Mouse (Mus musculus): ENCODE results near the gene Uri1.

Gene Uri1

DNA sequence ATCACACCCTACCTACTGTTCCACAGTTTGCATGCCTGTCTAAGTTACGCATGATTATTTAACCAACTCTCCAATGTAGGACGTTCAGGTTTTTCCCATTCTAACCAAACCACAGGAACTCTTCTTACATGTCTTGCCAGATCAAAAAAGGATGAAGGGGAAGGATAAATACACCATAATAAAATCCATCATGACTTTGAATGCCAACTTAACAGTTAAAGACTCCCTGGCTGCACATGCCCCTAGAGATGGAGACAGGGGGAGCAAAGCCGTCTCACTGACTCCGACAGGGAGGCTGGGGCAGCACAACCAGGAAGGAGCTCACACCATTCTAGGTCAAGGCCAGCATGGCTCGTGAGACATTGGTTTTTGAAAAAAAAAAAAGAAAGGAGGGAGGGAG lies 8.0 kb downstream of the Uri1 start:
- DNase-seq (ENCODE audit: low read depth, low spot score), result no peak

DNA sequence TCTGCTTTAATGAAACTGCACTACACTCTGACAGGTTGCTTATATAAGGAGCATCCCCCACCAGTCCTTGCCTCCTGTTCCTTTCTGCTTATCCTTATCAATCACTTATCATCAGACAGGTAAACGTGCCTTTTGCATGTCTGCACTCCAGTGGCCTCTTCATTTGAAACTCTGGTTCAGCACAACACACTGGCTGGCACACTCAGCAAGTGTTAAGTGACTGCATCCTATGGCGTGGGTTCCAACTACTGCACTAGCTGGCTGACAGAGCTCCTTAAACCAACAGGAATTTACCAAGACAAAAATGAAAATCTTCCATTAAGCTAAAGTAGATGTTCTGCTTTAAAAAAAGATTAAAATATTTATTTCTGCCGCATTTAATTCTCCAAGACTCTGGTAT lies 9.4 kb downstream of the Uri1 start:
- DNase-seq (ENCODE audit: low read depth, low spot score), result no peak

- no peak for DNase-seq (ENCODE audit: low read depth, low spot score)
These were observed 10.5 kb downstream of the Uri1 start for GRCm38 (mm10) chr7:38012811-38013210.

- DNase-seq (ENCODE audit: low read depth, low spot score), result no peak
These were observed 15.0 kb downstream of the Uri1 start for GRCm38 (mm10) chr7:38008359-38008758.

GRCm38 (mm10) chr7:38002451-38002850 lies 20.9 kb downstream of the Uri1 start:
- DNase-seq (ENCODE audit: low read depth, low spot score), result no peak

- peak; percentile 86 for DNase-seq (ENCODE audit: low read depth, low spot score)
These were observed 23.7 kb downstream of the Uri1 start for GRCm38 (mm10) chr7:37999691-38000090.

GRCm38 (mm10) chr7:37992861-37993260 lies 30.5 kb downstream of the Uri1 start:
- peak; percentile 62 for DNase-seq (ENCODE audit: low read depth, low spot score)

DNA sequence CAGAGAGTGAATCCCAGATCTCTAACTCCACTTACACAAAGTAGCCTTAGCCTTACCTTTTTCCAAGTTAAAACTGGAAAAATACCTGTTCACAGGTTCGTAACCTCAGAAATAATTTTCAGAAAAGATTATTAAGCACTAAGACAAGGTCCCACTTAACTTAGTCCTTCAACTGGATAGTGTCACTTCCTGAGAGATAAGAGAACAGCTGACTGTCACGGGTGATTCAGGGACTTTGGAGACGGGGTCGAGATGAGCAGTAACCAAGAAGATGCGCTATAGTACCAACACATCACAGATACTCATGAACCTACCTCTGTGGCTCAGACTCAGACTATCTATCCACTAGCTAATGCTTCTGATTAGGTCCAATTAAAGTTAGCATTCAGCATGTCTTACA lies 38.5 kb downstream of the Uri1 start:
- DNase-seq (ENCODE audit: low read depth, low spot score), result no peak

GRCm38 (mm10) chr7:37983471-37983870 lies 39.9 kb downstream of the Uri1 start:
- peak; percentile 26 for DNase-seq (ENCODE audit: low read depth, low spot score)

- no peak for DNase-seq (ENCODE audit: low read depth, low spot score)
These were observed 43.6 kb downstream of the Uri1 start for GRCm38 (mm10) chr7:37979729-37980128.

- DNase-seq (ENCODE audit: low read depth, low spot score), result no peak
These were observed 44.9 kb downstream of the Uri1 start for GRCm38 (mm10) chr7:37978412-37978811.

GRCm38 (mm10) chr7:37977676-37978075 lies 45.7 kb downstream of the Uri1 start:
- DNase-seq (ENCODE audit: low read depth, low spot score), result no peak

DNA sequence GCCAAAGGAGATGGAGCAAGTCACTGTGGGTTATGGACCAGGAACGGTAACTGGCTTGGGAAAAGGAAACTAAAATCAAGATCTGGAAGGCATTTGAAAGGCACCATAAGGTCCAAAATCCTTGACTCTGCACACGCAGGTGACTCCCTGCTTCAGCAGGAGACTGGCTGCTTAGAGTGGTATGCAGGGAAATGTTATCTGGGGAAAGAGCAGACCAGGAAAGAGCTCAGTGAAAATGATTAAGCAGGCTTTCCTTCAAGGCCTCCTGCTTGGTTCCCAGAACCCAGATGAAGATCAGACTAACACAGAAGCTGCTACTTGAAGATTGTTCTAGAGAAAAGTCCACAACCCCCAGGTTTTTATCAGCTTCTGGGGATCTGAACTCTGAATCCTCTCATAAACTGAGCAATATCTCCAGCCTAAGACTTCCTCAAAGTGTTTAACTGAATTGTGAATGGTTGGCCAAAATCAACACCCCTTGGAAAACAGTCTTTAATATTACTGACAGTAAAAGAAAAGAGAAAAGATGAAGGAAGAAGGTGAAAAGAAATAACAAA lies 50.3 kb downstream of the Uri1 start:
- DNase-seq (ENCODE audit: low read depth, low spot score), result no peak

DNA sequence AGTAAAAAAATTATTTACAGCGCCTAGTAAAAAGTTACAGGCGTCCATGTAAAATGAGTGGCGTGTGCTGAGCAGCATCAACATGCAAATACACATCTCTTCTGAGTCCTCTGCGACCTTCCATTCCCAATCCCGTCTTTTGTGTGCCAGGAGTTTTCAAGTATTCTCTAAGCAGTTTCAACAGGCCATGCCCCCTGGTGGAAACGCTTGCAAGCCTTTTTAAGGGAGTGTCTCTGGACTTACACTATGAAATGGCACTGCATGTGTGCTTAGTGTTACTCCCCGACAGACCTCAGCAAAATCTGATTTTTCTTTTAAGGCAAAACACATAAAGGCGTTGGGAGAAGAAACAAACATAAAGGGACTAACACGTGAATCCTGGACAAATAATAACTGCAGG lies 50.8 kb downstream of the Uri1 start:
- peak; percentile 57 for DNase-seq (ENCODE audit: low read depth, low spot score)

DNA sequence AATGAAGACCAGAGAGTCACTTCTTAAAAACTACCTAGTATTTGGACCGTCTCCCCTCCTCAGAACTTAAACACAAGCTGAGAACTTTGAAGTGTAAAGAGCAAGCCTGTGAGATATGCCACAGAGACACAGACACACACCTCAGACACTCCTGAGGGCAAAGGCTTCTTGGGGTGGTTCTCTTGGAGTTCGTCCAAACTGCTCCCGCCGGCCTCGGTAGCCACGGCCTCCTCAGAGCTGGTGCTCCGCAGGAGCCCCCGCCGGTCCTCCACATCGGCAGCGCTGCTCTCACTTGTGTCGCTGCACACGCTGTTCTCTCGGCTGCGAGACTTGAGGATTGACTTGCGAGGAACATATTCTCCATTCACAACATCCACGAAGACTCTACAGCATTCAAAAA lies 61.0 kb downstream of the Uri1 start:
- DNase-seq (ENCODE audit: low read depth, low spot score), result no peak

- DNase-seq (ENCODE audit: low read depth, low spot score), result no peak
These were observed 62.1 kb downstream of the Uri1 start for GRCm38 (mm10) chr7:37961247-37961646.

DNA sequence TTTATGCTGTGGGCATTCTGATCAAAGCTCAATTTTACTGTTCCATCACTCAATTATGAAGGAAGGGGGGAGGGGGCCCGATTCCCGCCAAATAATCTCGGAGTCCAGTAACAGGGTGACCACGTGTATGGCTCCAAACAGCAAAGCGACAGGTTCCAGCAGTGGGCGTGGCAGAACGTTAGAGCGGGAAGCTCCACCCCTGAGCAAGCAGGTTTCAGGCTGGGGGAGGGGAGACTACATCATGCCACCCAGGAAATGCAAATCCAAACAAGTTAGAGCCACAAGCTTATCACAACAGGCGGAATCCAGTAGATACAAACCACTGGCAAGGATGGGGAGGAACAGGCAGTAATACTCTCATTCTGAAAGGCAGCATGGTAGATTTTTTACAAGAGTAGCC lies 71.5 kb downstream of the Uri1 start:
- peak; percentile 55 for DNase-seq (ENCODE audit: low read depth, low spot score)

DNA sequence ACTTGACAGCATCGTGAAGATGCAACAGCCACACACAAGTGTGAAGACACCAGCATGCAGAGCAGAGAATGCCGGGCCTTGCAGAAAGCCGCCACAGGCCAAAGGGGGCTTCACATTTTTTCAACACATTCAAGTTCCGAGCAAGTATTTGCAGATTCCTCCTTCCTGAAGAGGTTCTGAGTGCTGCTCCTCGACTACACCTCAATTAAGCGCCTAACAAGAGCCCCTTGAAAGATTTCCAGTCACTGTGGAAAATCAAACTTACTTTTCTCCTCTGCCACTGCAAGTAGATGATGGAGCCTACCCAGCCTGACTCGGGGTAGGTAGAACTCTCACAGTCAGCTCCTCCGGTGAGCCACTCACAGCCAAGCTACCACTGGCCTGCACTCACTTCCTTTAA lies 86.9 kb downstream of the Uri1 start:
- DNase-seq (ENCODE audit: low read depth, low spot score), result no peak

- no peak for DNase-seq (ENCODE audit: low read depth, low spot score)
These were observed 87.6 kb downstream of the Uri1 start for GRCm38 (mm10) chr7:37935786-37936185.

- DNase-seq (ENCODE audit: low read depth, low spot score), result peak; percentile 49
These were observed 88.6 kb downstream of the Uri1 start for GRCm38 (mm10) chr7:37934770-37935182.

- peak; percentile 50 for DNase-seq (ENCODE audit: low read depth, low spot score)
These were observed 89.5 kb downstream of the Uri1 start for GRCm38 (mm10) chr7:37933754-37934308.

DNA sequence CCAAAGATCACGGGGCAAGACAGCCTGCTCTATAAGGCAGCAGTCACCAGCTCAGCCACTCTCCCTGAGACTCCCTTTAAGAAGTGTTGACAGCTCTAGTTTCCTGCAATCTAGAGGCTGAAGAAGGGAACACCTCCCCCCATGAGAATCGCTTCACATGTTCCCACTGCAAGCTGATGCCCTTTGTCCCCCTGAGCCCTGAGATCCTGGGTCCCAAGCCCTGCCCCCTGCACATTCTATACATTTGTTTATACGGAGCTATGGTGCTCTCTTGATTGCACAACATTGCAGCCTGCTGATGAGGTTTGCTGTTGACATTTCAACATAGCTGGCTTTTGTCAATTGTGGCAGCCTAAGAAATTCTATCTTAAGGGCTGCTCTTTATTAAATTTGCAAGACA lies 91.7 kb downstream of the Uri1 start:
- no peak for DNase-seq (ENCODE audit: low read depth, low spot score)

DNA sequence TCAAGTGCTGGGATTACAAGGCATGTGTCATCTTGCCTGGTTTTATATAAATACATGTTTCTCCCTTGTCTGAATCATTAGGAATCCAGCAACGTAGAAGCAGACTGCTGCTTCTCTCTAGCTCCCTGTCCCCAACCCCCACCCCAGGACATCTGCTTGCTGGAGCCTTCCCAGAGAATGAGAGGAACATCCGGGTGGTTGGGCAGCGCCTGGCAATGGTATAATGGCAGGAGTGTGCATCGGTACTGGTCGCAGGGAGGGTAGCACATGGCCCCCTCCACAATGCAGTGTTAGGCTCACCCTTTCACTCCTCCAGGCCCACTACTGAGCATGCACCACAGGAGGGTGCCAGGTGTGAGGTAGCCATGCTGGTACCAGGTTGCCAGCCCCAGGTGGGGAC lies 93.6 kb downstream of the Uri1 start:
- DNase-seq (ENCODE audit: low read depth, low spot score), result no peak

GRCm38 (mm10) chr7:37922999-37923398 lies 100.4 kb downstream of the Uri1 start:
- peak; percentile 54 for DNase-seq (ENCODE audit: low read depth, low spot score)

All from ES-CJ7 (cell line).